Mouse (Mus musculus): ENCODE results near the gene Prss35. TPM values are rescaled to one million over a fixed set of nuclear protein-coding genes. Genes with fewer than 3 reads are reported as not detected.

The Prss35 gene
- polyA plus RNA-seq, 1 experiment: not detected

- no peaks in the 10 kb centered on the region for H3K9me3 ChIP-seq
- peaks cover 2% of the 10 kb centered on the region for H3K27me3 ChIP-seq (replicated peaks)
- TF ChIP-seq FLI1 (IDR thresholded peaks at IDR 0.05; ENCODE audit: low read length) (no peak), GATA1 (IDR thresholded peaks at IDR 0.05; ENCODE audit: borderline replicate concordance, low read length) (no peak)
Observed at GRCm38 (mm10) chr9:86710091-86710634, 33.3 kb upstream of the Prss35 start.

GRCm38 (mm10) chr9:86712648-86713047 is 30.8 kb upstream of the Prss35 start:
- Histone ChIP-seq H3K4me1 (no peaks in the 10 kb centered on the region), H3K27me3 (replicated peaks) (peaks cover 2% of the 10 kb centered on the region), H3K4me3 (replicated peaks) (no peak overlapping the region), H3K9me3 (no peaks in the 10 kb centered on the region), H3K36me3 (replicated peaks; ENCODE audit: low read length) (no peaks in the 10 kb centered on the region)
- TF ChIP-seq GATA1 (IDR thresholded peaks at IDR 0.05; ENCODE audit: borderline replicate concordance, low read length): no peak
- TF ChIP-seq FLI1 (IDR thresholded peaks at IDR 0.05; ENCODE audit: low read length): no peak

More at GRCm38 (mm10) chr9:86710091-86710634, 33.3 kb upstream of the Prss35 start:
- Histone ChIP-seq H3K36me3 (replicated peaks; ENCODE audit: low read length) (no peaks in the 10 kb centered on the region), H3K4me3 (replicated peaks) (no peak overlapping the region), H3K4me1 (no peaks in the 10 kb centered on the region; the same call in 1 of the 2 replicates)

- H3K9me3 ChIP-seq: no peaks in the 10 kb centered on the region
- no peaks in the 10 kb centered on the region for H3K27me3 ChIP-seq (replicated peaks)
- H3K36me3 ChIP-seq (replicated peaks; ENCODE audit: low read length): no peaks in the 10 kb centered on the region
- H3K4me1 ChIP-seq: peaks cover 4% of the 10 kb centered on the region; the same call in 1 of the 2 replicates
- H3K4me3 ChIP-seq (replicated peaks): no peak overlapping the region
- no peak for TF ChIP-seq FLI1 (IDR thresholded peaks at IDR 0.05; ENCODE audit: low read length)
- TF ChIP-seq GATA1 (IDR thresholded peaks at IDR 0.05; ENCODE audit: borderline replicate concordance, low read length): no peak
Observed at GRCm38 (mm10) chr9:86714089-86714488, 29.4 kb upstream of the Prss35 start.

- TF ChIP-seq FLI1 (IDR thresholded peaks at IDR 0.05; ENCODE audit: low read length) (no peak), GATA1 (IDR thresholded peaks at IDR 0.05; ENCODE audit: borderline replicate concordance, low read length) (no peak)
- no peaks in the 10 kb centered on the region for H3K27me3 ChIP-seq (replicated peaks)
- no peaks in the 10 kb centered on the region for H3K36me3 ChIP-seq (replicated peaks; ENCODE audit: low read length)
- peaks cover 4% of the 10 kb centered on the region; the same call in 1 of the 2 replicates for H3K4me1 ChIP-seq
- no peaks in the 10 kb centered on the region for H3K9me3 ChIP-seq
- H3K4me3 ChIP-seq (replicated peaks): no peak overlapping the region
Observed at GRCm38 (mm10) chr9:86716540-86716939, 26.9 kb upstream of the Prss35 start.

GRCm38 (mm10) chr9:86717119-86717518 is 26.3 kb upstream of the Prss35 start:
- H3K4me1 ChIP-seq: peaks cover 4% of the 10 kb centered on the region; the same call in 1 of the 2 replicates

GRCm38 (mm10) chr9:86720227-86720626 is 23.2 kb upstream of the Prss35 start:
- Histone ChIP-seq H3K4me1 (peaks cover 7% of the 10 kb centered on the region; the same call in 1 of the 2 replicates), H3K4me3 (replicated peaks) (no peak overlapping the region), H3K36me3 (replicated peaks; ENCODE audit: low read length) (no peaks in the 10 kb centered on the region), H3K27me3 (replicated peaks) (no peaks in the 10 kb centered on the region), H3K9me3 (no peaks in the 10 kb centered on the region)
- TF ChIP-seq FLI1 (IDR thresholded peaks at IDR 0.05; ENCODE audit: low read length) (no peak), GATA1 (IDR thresholded peaks at IDR 0.05; ENCODE audit: borderline replicate concordance, low read length) (no peak)

More at GRCm38 (mm10) chr9:86717119-86717518, 26.3 kb upstream of the Prss35 start:
- TF ChIP-seq FLI1 (IDR thresholded peaks at IDR 0.05; ENCODE audit: low read length) (no peak), GATA1 (IDR thresholded peaks at IDR 0.05; ENCODE audit: borderline replicate concordance, low read length) (no peak)
- Histone ChIP-seq H3K9me3 (no peaks in the 10 kb centered on the region), H3K4me3 (replicated peaks) (no peak overlapping the region), H3K36me3 (replicated peaks; ENCODE audit: low read length) (no peaks in the 10 kb centered on the region), H3K27me3 (replicated peaks) (no peaks in the 10 kb centered on the region)

GRCm38 (mm10) chr9:86720794-86721193 is 22.7 kb upstream of the Prss35 start:
- TF ChIP-seq GATA1 (IDR thresholded peaks at IDR 0.05; ENCODE audit: borderline replicate concordance, low read length): no peak
- H3K4me3 ChIP-seq (replicated peaks): no peak overlapping the region

GRCm38 (mm10) chr9:86725066-86725465 is 18.4 kb upstream of the Prss35 start:
- H3K27me3 ChIP-seq (replicated peaks): no peaks in the 10 kb centered on the region
- no peaks in the 10 kb centered on the region for H3K9me3 ChIP-seq
- TF ChIP-seq FLI1 (IDR thresholded peaks at IDR 0.05; ENCODE audit: low read length): no peak
- TF ChIP-seq GATA1 (IDR thresholded peaks at IDR 0.05; ENCODE audit: borderline replicate concordance, low read length): no peak
- no peaks in the 10 kb centered on the region for H3K36me3 ChIP-seq (replicated peaks; ENCODE audit: low read length)
- no peak overlapping the region for H3K4me3 ChIP-seq (replicated peaks)
- H3K4me1 ChIP-seq: peaks cover 30% of the 10 kb centered on the region

More at GRCm38 (mm10) chr9:86720794-86721193, 22.7 kb upstream of the Prss35 start:
- Histone ChIP-seq H3K9me3 (no peaks in the 10 kb centered on the region), H3K4me1 (peaks cover 7% of the 10 kb centered on the region; the same call in 1 of the 2 replicates), H3K36me3 (replicated peaks; ENCODE audit: low read length) (no peaks in the 10 kb centered on the region), H3K27me3 (replicated peaks) (no peaks in the 10 kb centered on the region)

- TF ChIP-seq FLI1 (IDR thresholded peaks at IDR 0.05; ENCODE audit: low read length): no peak
- TF ChIP-seq GATA1 (IDR thresholded peaks at IDR 0.05; ENCODE audit: borderline replicate concordance, low read length): no peak
- Histone ChIP-seq H3K36me3 (replicated peaks; ENCODE audit: low read length) (no peaks in the 10 kb centered on the region), H3K4me1 (peaks cover 30% of the 10 kb centered on the region), H3K27me3 (replicated peaks) (no peaks in the 10 kb centered on the region), H3K9me3 (no peaks in the 10 kb centered on the region), H3K4me3 (replicated peaks) (no peak overlapping the region)
Observed at GRCm38 (mm10) chr9:86725604-86726380, 17.7 kb upstream of the Prss35 start.

GRCm38 (mm10) chr9:86726381-86726720 is 17.1 kb upstream of the Prss35 start:
- no peak for TF ChIP-seq FLI1 (IDR thresholded peaks at IDR 0.05; ENCODE audit: low read length)
- no peak for TF ChIP-seq GATA1 (IDR thresholded peaks at IDR 0.05; ENCODE audit: borderline replicate concordance, low read length)
- H3K27me3 ChIP-seq (replicated peaks): no peaks in the 10 kb centered on the region
- no peaks in the 10 kb centered on the region for H3K9me3 ChIP-seq
- H3K36me3 ChIP-seq (replicated peaks; ENCODE audit: low read length): no peaks in the 10 kb centered on the region
- peaks cover 30% of the 10 kb centered on the region for H3K4me1 ChIP-seq
- no peak overlapping the region for H3K4me3 ChIP-seq (replicated peaks)

All from megakaryocyte, embryonic 14.5 days (primary cell).